Mouse (Mus musculus) megakaryocyte, adult 5-6 weeks (primary cell): Measurements from ENCODE around the gene Tapbp. TPM values are rescaled to one million over a fixed set of nuclear protein-coding genes. Genes with fewer than 3 reads are reported as not detected.
"Not testable (repeated sequence)": the region's sequence is repeated elsewhere in the genome, so short reads cannot be mapped to it uniquely, and the experiment has no call there.

ENCODE experiments used
- ATAC-seq: 2 replicates; pipeline ENCODE4 v1.8.0; 2016; ENCODE audit warnings: mild to moderate bottlenecking, inconsistent platforms; ENCODE audit not compliant: poor library complexity, severe bottlenecking
- total RNA-seq, 2 experiments: library from RNA; stranded (forward) in 1 of 2; stranded (reverse) in 1 of 2; fragments of 153-499, 151-499 nt in 1 of 2; fragments of 221-1000, 200-1000 nt in 1 of 2; gene quantifications; 2 replicates each; pipeline versions ENCODE4 v1.2.3 to v1.2.4; 2015 to 2017

Tapbp gene
- total RNA-seq, 2 experiments from 2014 or later, result 88.9 to 105 TPM

DNA sequence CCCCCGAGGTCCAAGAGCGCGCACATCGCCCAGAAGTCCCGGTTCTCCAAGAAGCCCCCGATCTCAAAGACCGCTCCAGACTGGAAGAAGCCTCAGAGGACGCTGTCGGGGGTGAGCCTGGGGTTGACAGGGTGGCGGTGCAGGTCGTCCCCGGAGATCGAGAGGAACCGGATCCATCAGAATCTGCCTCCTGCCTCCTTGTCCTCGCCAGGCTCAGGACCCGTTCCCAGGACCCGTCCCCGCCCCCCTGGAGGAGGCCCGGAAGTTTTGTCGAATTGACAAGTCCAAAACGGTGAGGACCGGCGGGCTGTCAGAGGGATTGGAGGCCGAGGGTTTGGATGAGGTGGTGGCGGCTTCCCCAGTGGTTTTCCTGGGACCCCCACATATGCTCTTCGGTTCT lies 25.3 kb downstream of the Tapbp start:
- ATAC-seq, result no peak

DNA sequence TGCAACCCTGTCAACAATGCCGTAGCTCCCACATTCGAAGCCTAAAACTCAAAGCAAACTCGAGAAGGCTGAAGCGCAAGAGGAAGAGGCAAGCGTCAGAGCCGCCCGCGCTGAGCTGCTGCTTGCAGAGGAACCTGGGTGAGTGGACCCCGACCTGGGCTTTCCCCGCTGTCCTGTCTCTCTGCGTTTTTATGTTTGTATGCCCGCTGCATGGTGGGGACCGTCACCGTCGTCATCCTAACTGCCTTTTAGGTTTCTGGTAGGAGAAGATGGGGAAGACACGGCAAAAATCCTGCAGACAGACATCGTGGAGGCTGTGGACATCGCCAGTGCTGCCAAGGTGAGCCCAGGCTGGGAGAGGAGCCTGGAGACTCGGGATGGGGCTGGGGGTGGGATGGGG lies 25.7 kb downstream of the Tapbp start:
- ATAC-seq, result no peak

DNA sequence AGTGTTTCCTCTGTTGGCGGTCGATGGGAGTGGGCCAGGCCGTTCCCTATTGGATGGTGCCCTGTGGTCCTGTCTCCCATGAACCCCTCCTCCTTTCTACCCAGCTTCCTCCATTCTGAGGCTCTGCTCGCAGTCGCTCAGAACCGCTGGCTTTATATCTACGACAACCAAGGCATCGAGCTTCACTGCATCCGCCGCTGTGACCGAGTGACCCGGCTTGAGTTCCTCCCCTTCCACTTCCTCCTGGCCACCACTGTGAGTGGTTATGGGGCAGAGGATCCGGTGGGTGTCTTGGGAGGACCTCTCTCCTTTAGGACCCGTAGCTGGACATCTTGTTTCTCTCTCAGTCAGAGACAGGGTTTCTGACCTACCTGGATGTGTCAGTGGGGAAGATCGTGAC lies 27.8 kb downstream of the Tapbp start:
- no peak for ATAC-seq

DNA sequence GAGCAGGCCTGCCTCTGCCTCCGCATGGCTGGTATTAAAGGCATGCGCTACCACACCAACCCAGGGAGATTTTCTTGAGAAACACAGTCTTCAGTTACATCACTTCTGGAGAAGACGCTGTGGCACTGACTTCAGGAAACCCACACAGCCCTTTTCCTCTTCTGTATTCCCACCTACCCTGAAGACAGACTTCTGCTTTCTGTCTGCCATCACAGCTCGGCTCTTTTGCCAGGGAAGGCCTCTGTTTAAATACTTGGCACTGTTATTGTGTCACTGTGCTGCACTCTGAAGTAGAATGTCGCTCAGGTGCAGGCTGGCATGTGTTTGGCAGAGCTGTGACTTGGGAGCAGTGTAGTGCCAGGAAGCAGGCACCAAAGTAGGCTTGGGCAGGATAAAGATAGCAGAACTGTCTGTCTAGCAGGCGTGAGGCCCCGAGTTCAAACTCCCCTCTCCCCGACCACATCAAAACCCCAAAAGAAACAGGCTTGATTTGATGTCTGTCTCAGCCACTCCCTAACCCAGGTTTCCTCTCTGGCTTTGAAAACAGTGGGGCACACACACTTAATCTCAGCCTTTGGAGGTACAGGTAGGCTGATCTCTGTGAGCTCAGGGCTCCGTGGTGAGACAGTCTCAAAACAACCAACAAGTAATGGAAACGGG lies 31.9 kb downstream of the Tapbp start:
- peak; percentile 42 for ATAC-seq

DNA sequence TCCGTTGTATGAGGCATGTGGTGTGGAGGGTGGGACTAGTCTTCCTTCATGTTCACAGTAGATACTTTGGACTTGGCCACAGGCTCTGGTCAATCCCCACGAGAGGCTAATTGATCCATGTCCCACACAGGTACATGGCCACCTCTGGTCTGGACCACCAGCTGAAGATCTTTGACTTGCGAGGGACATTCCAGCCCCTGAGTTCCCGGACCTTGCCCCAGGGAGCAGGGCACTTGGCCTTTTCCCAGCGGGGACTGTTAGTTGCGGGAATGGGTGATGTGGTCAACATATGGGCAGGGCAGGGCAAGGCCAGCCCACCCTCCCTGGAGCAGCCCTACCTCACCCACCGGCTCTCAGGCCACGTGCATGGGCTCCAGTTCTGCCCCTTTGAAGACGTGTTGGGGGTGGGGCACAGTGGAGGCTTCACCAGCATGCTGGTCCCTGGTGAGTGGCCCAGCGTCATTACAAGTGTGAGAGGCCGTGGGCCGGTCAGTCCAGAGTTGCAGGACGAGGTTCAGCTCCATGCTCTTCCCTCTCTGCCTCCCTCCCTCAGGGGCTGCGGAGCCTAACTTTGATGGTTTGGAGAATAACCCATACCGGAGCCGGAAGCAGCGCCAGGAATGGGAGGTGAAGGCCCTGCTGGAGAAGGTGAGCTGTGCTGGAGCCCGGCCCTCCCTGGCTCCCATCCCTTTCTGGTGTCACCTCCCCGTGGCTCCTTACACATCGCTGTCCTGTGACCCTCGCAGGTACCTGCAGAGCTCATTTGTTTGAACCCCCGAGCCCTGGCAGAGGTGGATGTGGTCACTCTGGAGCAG lies 32.6 kb downstream of the Tapbp start:
- ATAC-seq, result no peak

DNA sequence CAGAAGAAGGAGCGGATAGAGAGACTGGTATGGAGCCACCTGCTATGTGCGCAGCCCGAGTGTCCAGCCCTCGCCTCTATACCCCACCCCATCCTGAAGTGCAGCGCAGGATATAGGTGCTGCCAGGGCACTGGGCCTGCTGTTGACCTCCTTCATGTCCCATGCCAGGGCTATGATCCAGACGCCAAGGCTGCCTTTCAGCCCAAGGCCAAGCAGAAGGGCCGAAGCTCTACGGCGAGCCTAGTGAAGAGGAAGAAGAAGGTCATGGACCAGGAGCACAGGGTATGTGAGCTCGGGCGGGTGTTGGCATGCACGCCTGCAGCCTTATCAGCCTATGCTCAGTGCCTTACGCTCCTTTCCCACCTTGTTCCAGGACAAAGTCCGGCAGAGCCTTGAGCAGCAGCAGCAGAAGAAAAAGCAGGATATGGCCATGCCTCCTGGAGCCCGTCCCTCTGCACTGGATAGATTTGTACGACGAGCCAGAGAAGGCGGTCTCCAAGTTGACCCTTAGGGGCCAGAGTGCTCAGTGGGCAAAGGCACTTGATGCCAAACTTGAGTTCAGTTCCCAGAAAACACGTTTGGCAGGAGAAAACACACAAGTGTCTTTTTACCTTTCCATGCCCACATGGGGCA lies 33.3 kb downstream of the Tapbp start:
- ATAC-seq, result no peak

DNA sequence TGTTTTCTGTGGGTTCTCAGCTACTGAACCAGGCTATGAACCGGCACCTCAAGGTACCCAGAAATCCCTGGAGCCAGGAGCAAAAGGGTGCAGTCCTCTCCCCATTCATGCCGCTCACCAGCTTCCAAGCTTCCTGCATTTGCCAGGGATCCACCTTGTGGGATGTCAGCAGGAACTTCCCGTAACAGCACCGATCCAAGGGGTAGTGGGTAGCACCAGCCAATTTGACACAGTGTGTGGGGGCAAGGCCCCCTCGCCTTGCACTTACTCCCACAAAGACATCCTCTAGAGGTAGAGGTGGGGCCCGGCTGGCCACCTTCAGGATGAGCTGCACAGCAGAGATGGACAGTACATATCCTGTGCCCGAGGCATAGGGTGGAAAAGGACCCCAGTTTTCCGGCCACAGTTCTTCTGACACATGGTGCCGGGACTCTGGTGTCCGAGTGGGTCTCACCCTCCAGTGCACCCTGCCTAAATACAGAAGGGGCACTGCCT lies 34.5 kb downstream of the Tapbp start:
- no peak for ATAC-seq

DNA sequence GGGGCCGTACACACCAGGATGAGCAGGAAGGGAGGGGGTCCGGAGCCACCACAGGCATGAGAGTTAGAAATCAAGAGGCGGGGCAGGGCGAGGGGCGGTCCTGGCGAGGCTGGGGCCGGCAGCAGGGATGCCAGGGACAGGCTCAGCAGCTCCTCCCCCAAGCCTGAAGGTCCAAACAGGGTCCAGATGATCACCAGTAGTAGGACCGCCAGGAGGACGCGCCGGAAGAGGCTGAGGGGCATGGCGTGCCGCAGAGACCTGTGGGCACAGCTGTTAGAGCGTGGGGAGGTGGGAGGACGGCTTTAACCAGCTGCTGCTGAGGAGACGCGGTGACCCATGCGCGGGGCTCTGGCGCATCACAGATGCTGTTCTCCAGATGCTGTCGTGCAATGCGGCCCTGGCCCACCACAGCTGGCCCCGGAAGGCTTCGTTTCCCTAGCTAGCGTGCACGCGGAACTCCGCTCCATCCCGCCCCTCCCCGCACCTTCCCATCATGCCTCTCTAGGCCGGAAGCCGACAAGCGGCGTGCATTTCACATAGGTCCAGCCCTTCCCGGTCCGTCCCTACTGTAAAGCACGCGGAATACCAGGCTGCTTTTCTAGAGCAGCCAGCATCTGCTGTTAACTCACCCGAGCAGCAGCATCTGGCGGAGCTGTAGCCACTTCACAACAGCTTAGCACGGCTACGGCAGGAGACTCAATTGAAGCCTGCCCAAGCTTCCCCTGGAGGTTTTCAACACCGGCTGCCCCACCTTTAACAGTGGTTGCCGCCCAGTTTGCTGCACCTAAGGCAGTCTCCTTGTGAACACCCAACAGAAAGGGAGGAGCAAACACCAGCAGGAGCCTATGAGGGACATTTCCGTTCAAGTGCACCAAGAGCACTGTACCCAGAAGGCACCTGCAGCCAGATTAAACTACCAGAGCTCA lies 35.6 kb downstream of the Tapbp start, which contains the start of gene B3galt4:
TSS of gene B3galt4 (minus strand) at position 468 of the 926 bp plus-strand sequence.
- peak; percentile 64 for ATAC-seq

DNA sequence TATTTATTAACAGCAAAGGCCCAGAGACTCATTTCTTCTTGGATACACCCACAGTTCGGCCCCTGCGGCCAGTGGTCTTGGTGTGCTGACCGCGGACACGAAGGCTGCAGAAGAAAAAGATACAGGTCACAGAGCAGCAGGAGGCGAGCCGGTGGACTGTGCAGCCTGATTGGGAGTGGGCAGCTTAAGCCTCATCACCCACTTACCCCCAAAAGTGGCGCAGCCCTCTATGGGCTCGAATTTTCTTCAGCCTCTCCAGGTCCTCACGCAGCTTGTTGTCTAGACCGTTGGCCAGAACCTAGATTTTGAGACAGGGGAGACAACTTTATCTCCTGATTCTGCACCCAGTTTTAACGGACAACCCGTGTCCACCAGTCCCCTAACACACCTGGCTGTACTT lies 36.3 kb downstream of the Tapbp start:
- not testable (repeated sequence) for ATAC-seq

DNA sequence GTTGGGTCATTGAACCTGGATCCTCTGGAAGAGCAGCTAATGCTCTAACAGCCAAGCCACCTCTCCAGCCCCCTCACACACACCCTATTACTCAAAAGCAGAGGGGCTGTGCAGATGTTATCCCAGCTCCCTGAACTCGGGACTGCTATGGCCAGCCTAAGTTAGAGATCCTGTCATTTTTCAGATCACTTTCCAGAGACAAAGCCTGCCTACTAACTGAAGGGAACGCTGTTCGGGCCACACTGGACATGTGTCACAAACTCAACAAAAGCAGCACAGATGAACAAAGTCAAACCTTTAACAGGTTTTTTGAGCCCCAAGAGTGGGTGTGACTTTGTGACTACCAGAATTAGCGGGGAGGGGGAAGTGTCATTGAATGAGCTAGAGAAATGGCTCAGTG lies 37.2 kb downstream of the Tapbp start:
- no peak for ATAC-seq

DNA sequence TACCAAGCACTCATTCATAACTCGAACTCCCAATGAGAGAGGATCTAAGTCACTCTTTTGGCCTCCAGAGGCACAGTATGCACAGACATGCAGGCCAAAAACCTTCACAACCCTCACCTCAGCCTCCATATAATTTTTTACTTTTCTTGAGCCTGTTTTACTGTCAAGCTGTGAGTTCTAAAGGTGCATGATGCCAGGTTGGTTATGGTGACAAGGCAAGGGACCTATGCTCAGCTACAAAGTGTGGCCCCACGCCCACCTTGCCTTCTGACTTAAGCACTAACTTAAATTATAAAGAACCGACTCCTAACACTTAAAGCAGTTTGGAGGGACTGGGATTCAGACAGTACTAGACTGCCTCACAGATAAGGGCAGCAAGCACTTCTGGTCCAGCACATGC lies 37.6 kb downstream of the Tapbp start:
- no peak for ATAC-seq

DNA sequence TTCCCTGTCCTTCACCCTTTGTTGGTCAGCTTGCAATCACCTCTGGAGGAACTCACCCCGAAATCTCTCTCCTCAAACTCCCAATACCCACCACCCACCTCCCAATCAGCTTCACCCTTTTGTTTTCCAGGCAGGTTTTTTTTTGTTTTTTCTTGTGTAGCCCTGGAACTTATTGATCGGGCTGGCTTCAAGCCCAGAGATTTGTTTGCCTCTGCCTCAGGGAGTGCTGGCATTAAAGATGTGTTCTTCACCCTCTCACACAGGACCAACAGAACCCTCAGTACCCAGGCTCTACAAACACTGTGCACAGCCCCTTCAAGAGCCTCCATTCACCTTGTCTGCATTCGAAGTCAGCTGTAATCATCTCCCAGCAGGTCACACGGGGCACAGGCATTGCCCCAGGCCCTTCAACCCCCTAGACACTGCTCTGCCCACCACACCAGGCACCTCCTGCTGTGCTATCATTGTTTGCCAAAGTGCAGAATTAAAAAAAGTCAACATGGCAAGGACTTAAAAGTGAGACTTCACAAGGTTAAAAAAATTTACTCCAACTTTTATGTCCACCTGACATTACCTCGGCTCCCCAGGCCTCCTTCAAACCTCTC lies 38.4 kb downstream of the Tapbp start:
- ATAC-seq, result no peak

DNA sequence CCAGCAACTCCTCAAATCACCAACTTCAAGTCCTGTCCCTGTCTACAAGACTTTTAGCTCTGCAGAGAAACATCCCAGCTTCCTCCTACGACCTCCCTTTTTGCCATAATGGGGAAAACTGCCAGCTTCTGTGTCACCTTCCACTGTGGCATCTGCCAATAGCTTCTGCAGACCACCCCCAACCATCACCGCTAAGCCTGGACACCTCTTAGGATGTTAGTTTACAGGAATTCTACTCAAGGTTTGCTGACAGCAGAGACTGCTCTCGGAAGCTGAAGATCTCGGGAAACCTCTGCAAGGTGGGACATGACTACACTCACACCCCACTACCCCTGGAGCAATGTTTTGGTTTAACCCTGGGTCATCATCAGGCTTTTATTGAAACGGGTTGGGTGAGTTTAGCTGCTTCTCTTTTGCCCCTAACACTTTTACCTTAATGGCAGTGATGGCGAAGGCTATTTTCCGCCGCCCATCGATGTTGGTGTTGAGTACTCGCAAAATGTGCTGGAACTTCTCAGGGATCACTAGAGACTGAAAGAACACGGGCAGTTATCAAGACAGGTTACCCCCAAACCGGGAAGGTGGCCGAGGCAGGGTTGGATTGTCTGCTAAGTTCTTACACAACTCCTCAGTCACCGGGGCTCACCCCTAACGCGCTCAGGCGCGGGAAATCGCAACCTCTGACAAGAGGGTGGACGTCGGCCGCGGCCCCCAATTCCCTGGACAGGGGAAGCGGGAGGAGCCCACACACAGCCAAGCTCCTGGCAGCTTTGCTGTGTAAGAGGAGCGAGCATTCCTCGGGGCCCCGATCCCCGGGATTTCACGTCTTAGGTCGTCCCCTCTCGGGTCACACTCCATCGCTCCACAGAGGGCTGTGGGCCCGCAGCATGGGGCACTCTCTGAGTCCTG lies 39.2 kb downstream of the Tapbp start:
- no peak for ATAC-seq

DNA sequence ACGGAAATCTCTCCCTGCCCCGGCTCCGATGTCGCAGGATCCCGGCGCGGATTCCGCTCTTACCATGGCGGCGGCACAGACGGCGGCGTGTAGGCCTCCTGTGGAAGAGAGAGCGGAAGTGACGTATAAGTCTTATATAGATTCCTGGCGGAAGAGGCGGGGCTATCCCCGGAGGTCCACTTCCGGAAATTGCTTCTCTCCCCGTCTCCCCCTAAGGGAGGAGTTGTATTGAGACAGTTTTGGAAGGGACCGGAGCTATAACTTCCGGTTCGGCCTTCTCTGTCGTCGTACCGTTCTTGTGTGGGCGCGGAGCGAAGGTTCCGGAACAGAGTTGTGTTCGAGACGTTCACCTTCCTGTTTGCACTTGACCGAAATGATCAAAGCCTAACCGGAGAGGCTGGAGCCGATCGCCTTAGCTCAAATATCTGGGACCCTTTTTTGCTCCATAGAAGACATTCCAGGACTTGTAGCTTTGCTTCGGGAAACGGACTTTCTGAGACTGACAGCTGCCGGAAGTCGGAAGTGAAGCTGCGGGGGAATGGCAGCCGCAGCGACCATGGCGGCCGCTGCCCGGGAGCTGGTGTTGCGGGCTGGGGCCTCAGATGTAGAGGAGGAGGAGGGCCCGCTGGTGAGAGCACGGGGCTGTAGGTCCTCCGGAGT lies 40.0 kb downstream of the Tapbp start, which contains the start of the genes Vps52 and Rps18:
TSS of gene Vps52 (plus strand) at position 258 of the 660 bp plus-strand sequence.
TSS of gene Rps18 (minus strand) at position 447 of the 660 bp plus-strand sequence.
- peak; percentile 87 for ATAC-seq

DNA sequence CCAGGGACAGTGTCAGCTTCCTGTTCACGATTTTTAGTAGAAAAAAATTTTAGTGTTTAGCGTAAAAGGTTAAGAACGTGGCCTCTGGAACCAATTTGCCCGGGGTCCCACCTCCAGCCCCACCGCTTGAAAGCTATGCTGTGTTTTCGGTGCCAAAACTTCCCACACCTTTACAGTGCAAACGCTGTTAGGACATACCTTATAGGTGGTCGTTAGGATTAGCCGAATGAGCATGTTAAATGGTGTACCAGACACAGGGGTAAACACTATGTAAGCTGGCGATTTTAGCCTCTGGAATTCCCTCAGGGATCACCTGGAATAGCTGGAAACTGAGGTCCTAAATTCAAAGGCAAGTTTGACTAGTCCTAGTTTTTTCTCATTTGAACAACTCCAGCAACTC lies 40.6 kb downstream of the Tapbp start:
- ATAC-seq, result no peak

DNA sequence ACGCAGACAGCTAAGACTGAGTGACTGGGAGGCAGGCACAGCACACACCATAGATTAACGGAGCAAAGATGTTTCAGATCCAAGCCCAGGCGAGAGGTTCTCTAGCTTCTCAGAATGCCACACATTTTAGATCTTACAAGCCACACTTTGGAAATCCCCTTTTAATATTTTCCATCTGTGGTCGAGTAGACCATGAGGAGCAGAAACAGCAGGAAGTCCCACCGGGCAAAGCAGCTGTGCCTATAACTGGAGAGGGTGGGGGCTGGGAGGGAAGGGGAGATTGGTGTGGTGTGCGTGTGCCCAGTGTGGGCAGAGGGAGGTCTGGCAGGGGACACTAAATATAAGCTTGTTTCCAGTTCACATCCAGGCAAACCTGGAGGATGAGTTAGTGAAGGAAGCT lies 41.8 kb downstream of the Tapbp start:
- no peak for ATAC-seq

DNA sequence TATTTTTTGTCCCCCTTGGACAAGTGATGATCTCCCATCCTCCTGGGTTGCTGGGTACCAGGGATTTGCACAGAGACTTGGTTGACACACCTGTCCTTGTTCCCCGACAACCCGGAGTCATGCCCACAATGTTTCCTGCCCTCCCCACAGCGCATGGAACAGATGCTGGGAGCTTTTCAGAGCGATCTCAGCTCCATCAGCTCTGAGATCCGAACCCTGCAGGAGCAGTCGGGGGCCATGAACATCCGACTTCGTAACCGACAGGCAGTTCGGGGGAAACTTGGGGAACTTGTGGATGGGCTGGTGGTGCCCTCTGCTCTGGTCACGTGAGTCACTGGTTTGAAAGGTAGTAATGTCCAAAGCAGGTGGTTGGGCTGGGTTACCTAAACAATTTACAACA lies 42.8 kb downstream of the Tapbp start:
- no peak for ATAC-seq

DNA sequence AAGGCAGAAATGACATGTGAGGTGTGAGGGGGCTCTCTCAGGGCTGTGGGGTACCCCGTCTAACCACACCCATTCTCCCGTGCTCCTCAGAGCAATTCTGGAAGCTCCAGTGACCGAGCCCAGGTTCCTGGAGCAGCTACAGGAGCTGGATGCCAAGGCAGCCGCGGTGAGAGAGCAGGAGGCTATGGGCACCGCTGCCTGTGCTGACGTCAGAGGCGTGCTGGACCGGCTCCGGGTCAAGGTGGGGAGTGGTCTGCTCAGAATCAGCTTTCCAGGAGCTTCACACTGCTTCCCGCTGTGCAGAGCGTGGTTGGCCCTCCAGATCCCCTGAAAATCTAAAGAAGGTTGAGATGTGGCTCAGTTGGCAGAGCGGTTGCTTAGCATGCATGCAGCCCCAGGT lies 43.4 kb downstream of the Tapbp start:
- ATAC-seq, result no peak
